Mouse (Mus musculus): ENCODE measurements at regions not wholly inside any gene's neighbourhood (a gene's known extent, or its start where the extent isn't known, plus 50 kb on each side); places are given as distances from the start of the nearest gene placed in this dataset.

DNA sequence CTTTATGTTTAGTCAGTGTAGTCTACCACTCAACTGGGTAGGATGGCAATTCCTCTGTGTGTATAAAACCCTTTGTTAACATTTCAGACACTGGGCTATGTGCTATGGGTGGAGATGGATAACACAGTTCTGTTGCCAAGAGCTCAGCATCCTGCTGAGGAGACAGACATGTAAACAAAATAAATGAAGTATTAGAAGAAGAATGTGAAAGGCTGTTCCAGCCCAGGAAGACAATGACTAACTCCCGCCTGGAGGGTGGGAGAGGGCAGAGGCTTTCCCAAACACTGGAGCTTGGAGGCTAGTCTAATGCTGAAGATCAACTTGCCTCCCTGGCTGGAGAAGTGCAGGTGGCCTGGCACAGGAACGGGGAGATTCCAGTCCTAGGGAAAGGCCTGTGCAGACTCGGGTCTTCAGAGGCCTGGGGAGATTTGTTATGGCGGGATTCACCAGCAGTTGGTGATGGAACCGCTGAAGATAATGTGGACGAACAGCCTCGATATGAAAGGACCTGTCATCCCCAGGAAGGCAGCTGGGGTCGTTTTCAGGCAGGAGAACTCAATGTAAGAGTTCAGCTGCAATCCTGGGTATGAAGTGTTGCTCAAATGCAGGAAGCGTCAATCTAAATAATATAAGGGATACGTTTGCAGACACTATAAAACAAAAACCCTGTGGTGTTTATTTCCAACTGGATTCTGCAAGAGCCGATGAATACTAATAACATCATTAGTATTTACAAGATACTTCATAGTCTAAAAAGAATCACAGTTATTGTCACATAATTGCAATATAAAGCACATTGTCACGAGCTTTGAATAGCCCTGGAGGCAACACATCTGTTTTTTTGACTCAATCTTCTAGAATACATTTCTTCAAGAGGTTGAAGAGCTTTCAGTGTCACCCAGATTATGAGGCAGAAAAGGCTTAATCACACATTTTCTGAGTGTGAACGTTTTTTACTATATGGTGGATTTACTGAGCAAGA, 498.8 kb upstream of the Btbd3 start:
- TF ChIP-seq E2F4 (IDR thresholded peaks at IDR 0.05; ENCODE audit: insufficient read depth) (no peak), POLR2A (IDR thresholded peaks at IDR 0.05; ENCODE audit: insufficient read length, low read depth) (no peak), REST (IDR thresholded peaks at IDR 0.05; ENCODE audit: insufficient read depth, insufficient read length) (no peak)
- Histone ChIP-seq H3K79me2 (ENCODE audit: control insufficient read depth, insufficient read depth) (no peaks in the 10 kb centered on the region), H3K36me3 (ENCODE audit: control insufficient read depth, insufficient read depth) (no peaks in the 10 kb centered on the region), H3ac (ENCODE audit: control insufficient read depth, insufficient read length) (no peak overlapping the region), H3K4me2 (ENCODE audit: low read depth) (peak overlapping the region; percentile 76), H3K27me3 (ENCODE audit: control insufficient read depth, insufficient read depth, insufficient read length) (no peaks in the 10 kb centered on the region), H3K4me3 (no peak overlapping the region)

DNA sequence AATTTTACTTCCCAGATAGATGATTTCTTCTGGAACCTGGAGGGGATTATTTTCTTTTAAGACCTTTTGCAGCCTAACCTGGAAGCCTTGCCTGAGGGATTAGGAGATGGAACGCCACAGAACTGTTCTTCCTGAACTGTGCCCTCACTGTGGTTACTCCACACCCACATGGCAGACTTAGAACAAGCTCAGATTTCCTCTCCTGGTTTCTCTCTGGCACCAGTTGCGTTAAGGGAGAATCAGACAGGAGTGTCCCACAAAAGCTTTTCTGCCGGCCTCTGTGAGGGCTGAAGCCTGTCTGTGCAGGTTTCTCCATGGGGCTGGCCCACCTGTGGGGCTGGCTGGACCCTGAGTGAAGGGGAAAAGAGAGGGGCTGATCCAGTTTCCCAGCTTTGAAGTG, 500.1 kb upstream of the Btbd3 start:
- H3K36me3 ChIP-seq (ENCODE audit: control insufficient read depth, insufficient read depth): no peaks in the 10 kb centered on the region
- no peak overlapping the region for H3ac ChIP-seq (ENCODE audit: control insufficient read depth, insufficient read length)
- H3K79me2 ChIP-seq (ENCODE audit: control insufficient read depth, insufficient read depth): no peaks in the 10 kb centered on the region
- no peak overlapping the region for H3K4me3 ChIP-seq
- no peaks in the 10 kb centered on the region for H3K27me3 ChIP-seq (ENCODE audit: control insufficient read depth, insufficient read depth, insufficient read length)
- H3K4me2 ChIP-seq (ENCODE audit: low read depth): peak overlapping the region; percentile 76
- TF ChIP-seq POLR2AphosphoS2 (IDR thresholded peaks at IDR 0.05; ENCODE audit: insufficient read length, low read depth) (no peak), USF1 (IDR thresholded peaks at IDR 0.05; ENCODE audit: low read depth) (no peak), POLR2A (IDR thresholded peaks at IDR 0.05; ENCODE audit: insufficient read length, low read depth) (no peak), MAX (IDR thresholded peaks at IDR 0.05; ENCODE audit: low read depth) (no peak), E2F4 (IDR thresholded peaks at IDR 0.05; ENCODE audit: insufficient read depth) (no peak), CEBPB (IDR thresholded peaks at IDR 0.05; ENCODE audit: insufficient read depth, poor library complexity, severe bottlenecking) (0 out of 2 replicates have a peak, but pooled peaks have one; percentile 13), MYOG (IDR thresholded peaks at IDR 0.05; ENCODE audit: control insufficient read depth in 1 of 3, insufficient read depth in 1 of 3, insufficient read length in 2 of 3, low read depth in 2 of 3) (peak in 1 of 3 experiments; percentile 8), MYOD1 (IDR thresholded peaks at IDR 0.05; ENCODE audit: control insufficient read depth in 1 of 3, insufficient read length in 2 of 3, low read depth in 2 of 3) (peak in 1 of 3 experiments; percentile 12), REST (IDR thresholded peaks at IDR 0.05; ENCODE audit: insufficient read depth, insufficient read length) (no peak), TCF12 (IDR thresholded peaks at IDR 0.05; ENCODE audit: insufficient read depth, poor library complexity, severe bottlenecking) (peak; percentile 2), SRF (IDR thresholded peaks at IDR 0.05; ENCODE audit: control insufficient read depth, insufficient read length, low read depth) (no peak), TCF3 (IDR thresholded peaks at IDR 0.05; ENCODE audit: insufficient read length, low read depth) (no peak)

GRCm38 (mm10) chr2:137754481-137754880, 501.9 kb upstream of the Btbd3 start:
- no peak overlapping the region for H3ac ChIP-seq (ENCODE audit: control insufficient read depth, insufficient read length)

GRCm38 (mm10) chr2:137732410-137732809, 524.0 kb upstream of the Btbd3 start:
- no peak overlapping the region for H3K4me3 ChIP-seq
- H3K36me3 ChIP-seq (ENCODE audit: control insufficient read depth, insufficient read depth): no peaks in the 10 kb centered on the region
- H3K79me2 ChIP-seq (ENCODE audit: control insufficient read depth, insufficient read depth): no peaks in the 10 kb centered on the region
- no peak for TF ChIP-seq MYOD1 (IDR thresholded peaks at IDR 0.05; ENCODE audit: control insufficient read depth in 1 of 3, insufficient read length in 2 of 3, low read depth in 2 of 3)
- no peak overlapping the region for H3ac ChIP-seq (ENCODE audit: control insufficient read depth, insufficient read length)
- H3K27me3 ChIP-seq (ENCODE audit: control insufficient read depth, insufficient read depth, insufficient read length): no peaks in the 10 kb centered on the region
- H3K4me2 ChIP-seq (ENCODE audit: low read depth): no peak overlapping the region

More at GRCm38 (mm10) chr2:137754481-137754880, 501.9 kb upstream of the Btbd3 start:
- Histone ChIP-seq H3K36me3 (ENCODE audit: control insufficient read depth, insufficient read depth) (no peaks in the 10 kb centered on the region), H3K79me2 (ENCODE audit: control insufficient read depth, insufficient read depth) (no peaks in the 10 kb centered on the region), H3K4me2 (ENCODE audit: low read depth) (no peak overlapping the region), H3K27me3 (ENCODE audit: control insufficient read depth, insufficient read depth, insufficient read length) (no peaks in the 10 kb centered on the region), H3K4me3 (no peak overlapping the region)
- TF ChIP-seq TCF3 (IDR thresholded peaks at IDR 0.05; ENCODE audit: insufficient read length, low read depth): no peak
- TF ChIP-seq MYOG (IDR thresholded peaks at IDR 0.05; ENCODE audit: control insufficient read depth in 1 of 3, insufficient read depth in 1 of 3, insufficient read length in 2 of 3, low read depth in 2 of 3): no peak
- no peak for TF ChIP-seq SRF (IDR thresholded peaks at IDR 0.05; ENCODE audit: control insufficient read depth, insufficient read length, low read depth)
- TF ChIP-seq POLR2A (IDR thresholded peaks at IDR 0.05; ENCODE audit: insufficient read length, low read depth): no peak
- no peak for TF ChIP-seq CEBPB (IDR thresholded peaks at IDR 0.05; ENCODE audit: insufficient read depth, poor library complexity, severe bottlenecking)
- no peak for TF ChIP-seq E2F4 (IDR thresholded peaks at IDR 0.05; ENCODE audit: insufficient read depth)
- TF ChIP-seq MAX (IDR thresholded peaks at IDR 0.05; ENCODE audit: low read depth): no peak

GRCm38 (mm10) chr2:137730472-137730931, 525.9 kb upstream of the Btbd3 start:
- H3K79me2 ChIP-seq (ENCODE audit: control insufficient read depth, insufficient read depth): no peaks in the 10 kb centered on the region
- TF ChIP-seq USF1 (IDR thresholded peaks at IDR 0.05; ENCODE audit: low read depth) (no peak), TCF3 (IDR thresholded peaks at IDR 0.05; ENCODE audit: insufficient read length, low read depth) (no peak), SRF (IDR thresholded peaks at IDR 0.05; ENCODE audit: control insufficient read depth, insufficient read length, low read depth) (no peak), MAX (IDR thresholded peaks at IDR 0.05; ENCODE audit: low read depth) (no peak), CEBPB (IDR thresholded peaks at IDR 0.05; ENCODE audit: insufficient read depth, poor library complexity, severe bottlenecking) (no peak), E2F4 (IDR thresholded peaks at IDR 0.05; ENCODE audit: insufficient read depth) (no peak), REST (IDR thresholded peaks at IDR 0.05; ENCODE audit: insufficient read depth, insufficient read length) (no peak), POLR2A (IDR thresholded peaks at IDR 0.05; ENCODE audit: insufficient read length, low read depth) (no peak), TCF12 (IDR thresholded peaks at IDR 0.05; ENCODE audit: insufficient read depth, poor library complexity, severe bottlenecking) (no peak), POLR2AphosphoS2 (IDR thresholded peaks at IDR 0.05; ENCODE audit: insufficient read length, low read depth) (no peak), MYOD1 (IDR thresholded peaks at IDR 0.05; ENCODE audit: control insufficient read depth in 1 of 3, insufficient read length in 2 of 3, low read depth in 2 of 3) (peak in 1 of 3 experiments; percentile 10), MYOG (IDR thresholded peaks at IDR 0.05; ENCODE audit: control insufficient read depth in 1 of 3, insufficient read depth in 1 of 3, insufficient read length in 2 of 3, low read depth in 2 of 3) (peak in 2 of 3 experiments; percentile 5 to 36)
- H3K4me3 ChIP-seq: no peak overlapping the region
- no peak overlapping the region for H3ac ChIP-seq (ENCODE audit: control insufficient read depth, insufficient read length)
- H3K27me3 ChIP-seq (ENCODE audit: control insufficient read depth, insufficient read depth, insufficient read length): no peaks in the 10 kb centered on the region
- no peaks in the 10 kb centered on the region for H3K36me3 ChIP-seq (ENCODE audit: control insufficient read depth, insufficient read depth)
- H3K4me2 ChIP-seq (ENCODE audit: low read depth): no peak overlapping the region
